Mouse (Mus musculus) small intestine, adult 2 months (tissue): ENCODE data around the gene Il12rb2.

Experiments used
- CTCF ChIP-seq: fragments of 200-500 bp; IDR thresholded peaks from 2 replicates; pipeline ENCODE4 v1.5.1; 2012; ENCODE audit warnings: low read depth, mild to moderate bottlenecking, control low read depth, inconsistent platforms, low read length, moderate library complexity, mixed read lengths; ENCODE audit not compliant: insufficient replicate concordance, insufficient read length; ENCODE audit errors: extremely low read depth
- POLR2A ChIP-seq: fragments of 200-500 bp; IDR thresholded peaks from 2 replicates; pipeline ENCODE4 v1.6.1; 2012; ENCODE audit warnings: low read depth, mild to moderate bottlenecking, control low read depth, inconsistent platforms, low read length, moderate library complexity

- TF ChIP-seq POLR2A (no peak), CTCF (no peak)
Measured at GRCm38 (mm10) chr6:67339494-67339893, 36.5 kb downstream of the Il12rb2 start.
